Mouse (Mus musculus) splenic B cell, adult 2 months (primary cell): ENCODE measurements around the gene Surf4.

Source experiments
- DNase-seq: peaks from one replicate; pipeline ENCODE4 v3.0.0-alpha.2; 2011; ENCODE audit warnings: low read depth, low spot score
- H3K27me3 ChIP-seq: 2 replicates; pipeline ENCODE4 v1.6.1; 2012; ENCODE audit warnings: mild to moderate bottlenecking, low read length, moderate library complexity, mixed read lengths; ENCODE audit not compliant: control insufficient read depth, poor library complexity, insufficient read depth, severe bottlenecking
- H3K36me3 ChIP-seq: 2 replicates; pipeline ENCODE4 v1.6.1; 2012; ENCODE audit warnings: mild to moderate bottlenecking, low read length, moderate library complexity, mixed read lengths; ENCODE audit not compliant: control insufficient read depth, poor library complexity, insufficient read depth, severe bottlenecking

Gene Surf4

GRCm38 (mm10) chr2:26933304-26934055, at the start of gene Surf4, which contains the start of gene Stkld1:
Gene Surf4 (minus strand): TSS chr2:26933928.
Gene Stkld1 (plus strand): TSS chr2:26934047.
- Histone ChIP-seq H3K36me3 (no peaks in the 10 kb centered on the region), H3K27me3 (no peaks in the 10 kb centered on the region)
- DNase-seq = peak; percentile 97

- no peaks in the 10 kb centered on the region for H3K27me3 ChIP-seq
- no peak for DNase-seq
- no peaks in the 10 kb centered on the region for H3K36me3 ChIP-seq
Observed at GRCm38 (mm10) chr2:26980361-26980760, 46.6 kb upstream of the Surf4 start.

GRCm38 (mm10) chr2:26973960-26974359, 40.2 kb upstream of the Surf4 start:
- H3K36me3 ChIP-seq = no peaks in the 10 kb centered on the region
- no peaks in the 10 kb centered on the region for H3K27me3 ChIP-seq
- peak; percentile 79 for DNase-seq

GRCm38 (mm10) chr2:26973116-26973515, 39.4 kb upstream of the Surf4 start, which contains the start of gene Adamts13:
Gene Adamts13 (plus strand): TSS chr2:26973416.
- DNase-seq = no peak
- Histone ChIP-seq H3K27me3 (no peaks in the 10 kb centered on the region), H3K36me3 (no peaks in the 10 kb centered on the region)

GRCm38 (mm10) chr2:26967262-26967661, 33.5 kb upstream of the Surf4 start:
- Histone ChIP-seq H3K36me3 (no peaks in the 10 kb centered on the region), H3K27me3 (no peaks in the 10 kb centered on the region)
- DNase-seq = peak; percentile 14

GRCm38 (mm10) chr2:26964724-26965370, 31.1 kb upstream of the Surf4 start:
- DNase-seq = no peak
- H3K36me3 ChIP-seq = no peaks in the 10 kb centered on the region; the same call in none of the 2 replicates

GRCm38 (mm10) chr2:26963923-26964723, 30.4 kb upstream of the Surf4 start, which contains the start of gene Rexo4:
Gene Rexo4 (minus strand): TSS chr2:26964386.
- Histone ChIP-seq H3K27me3 (no peaks in the 10 kb centered on the region), H3K36me3 (no peaks in the 10 kb centered on the region; the same call in none of the 2 replicates)
- DNase-seq = peak; percentile 96

More at GRCm38 (mm10) chr2:26964724-26965370, 31.1 kb upstream of the Surf4 start:
- H3K27me3 ChIP-seq = no peaks in the 10 kb centered on the region

- no peak for DNase-seq
- Histone ChIP-seq H3K27me3 (no peaks in the 10 kb centered on the region), H3K36me3 (peaks cover 12% of the 10 kb centered on the region)
Observed at GRCm38 (mm10) chr2:26960756-26961155, 27.0 kb upstream of the Surf4 start.

GRCm38 (mm10) chr2:26957488-26957859, 23.7 kb upstream of the Surf4 start:
- Histone ChIP-seq H3K36me3 (peaks cover 16% of the 10 kb centered on the region), H3K27me3 (no peaks in the 10 kb centered on the region)
- no peak for DNase-seq

GRCm38 (mm10) chr2:26956811-26957487, 23.2 kb upstream of the Surf4 start:
- peaks cover 16% of the 10 kb centered on the region for H3K36me3 ChIP-seq
- H3K27me3 ChIP-seq = no peaks in the 10 kb centered on the region
- no peak for DNase-seq

GRCm38 (mm10) chr2:26954735-26955395, 21.1 kb upstream of the Surf4 start:
- Histone ChIP-seq H3K36me3 (peaks cover 16% of the 10 kb centered on the region), H3K27me3 (no peaks in the 10 kb centered on the region)
- DNase-seq = no peak

GRCm38 (mm10) chr2:26952866-26953265, 19.1 kb upstream of the Surf4 start:
- Histone ChIP-seq H3K27me3 (no peaks in the 10 kb centered on the region), H3K36me3 (peaks cover 11% of the 10 kb centered on the region)
- no peak for DNase-seq

GRCm38 (mm10) chr2:26952193-26952592, 18.5 kb upstream of the Surf4 start:
- Histone ChIP-seq H3K27me3 (no peaks in the 10 kb centered on the region), H3K36me3 (peaks cover 9% of the 10 kb centered on the region)
- no peak for DNase-seq
